Mouse (Mus musculus): ENCODE results near the gene Adap1. TPM values are rescaled to one million over a fixed set of nuclear protein-coding genes. Genes with fewer than 3 reads are reported as not detected.

Gene Adap1
- total RNA-seq (2017) = 19.4 and 29.0 TPM in 2 replicates

- peak; percentile 40 to 44 for ATAC-seq (replicated peaks in 1 of 2; ENCODE audit: insufficient read depth in 1 of 2, low FRiP score in 2 of 2, low TSS enrichment in 1 of 2, low read depth in 1 of 2, poor library complexity in 2 of 2, severe bottlenecking in 2 of 2)
Measured at GRCm38 (mm10) chr5:139325395-139325966, at the start of gene Adap1. TSS of gene Adap1 (minus strand) at chr5:139325622.

DNA sequence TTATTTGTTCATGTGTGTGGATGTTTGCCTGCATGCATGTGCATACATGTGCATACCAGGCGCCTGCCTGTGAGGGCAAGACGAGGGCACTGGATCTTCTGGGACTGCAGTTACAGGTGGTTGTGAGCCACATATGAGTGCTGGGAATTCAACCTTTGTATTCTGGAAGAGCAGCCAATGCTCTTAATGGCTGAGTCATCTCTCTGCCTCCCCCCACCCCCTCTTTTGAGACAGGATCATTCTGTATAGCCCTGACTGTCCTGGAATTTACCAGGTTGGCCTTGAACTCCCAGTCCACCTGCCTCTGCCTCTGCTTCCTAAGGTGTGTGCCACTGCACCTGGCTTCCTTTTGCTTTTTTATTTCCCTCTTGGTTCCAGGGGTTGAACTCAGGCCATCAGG, 49.4 kb upstream of the Adap1 start:
- ATAC-seq (replicated peaks in 1 of 2; ENCODE audit: insufficient read depth in 1 of 2, low FRiP score in 2 of 2, low TSS enrichment in 1 of 2, low read depth in 1 of 2, poor library complexity in 2 of 2, severe bottlenecking in 2 of 2) = no peak

GRCm38 (mm10) chr5:139373889-139374444, 48.5 kb upstream of the Adap1 start:
- ATAC-seq (replicated peaks in 1 of 2; ENCODE audit: insufficient read depth in 1 of 2, low FRiP score in 2 of 2, low TSS enrichment in 1 of 2, low read depth in 1 of 2, poor library complexity in 2 of 2, severe bottlenecking in 2 of 2) = no peak

- ATAC-seq (replicated peaks in 1 of 2; ENCODE audit: insufficient read depth in 1 of 2, low FRiP score in 2 of 2, low TSS enrichment in 1 of 2, low read depth in 1 of 2, poor library complexity in 2 of 2, severe bottlenecking in 2 of 2) = no peak
Measured at GRCm38 (mm10) chr5:139373126-139373525, 47.7 kb upstream of the Adap1 start.

DNA sequence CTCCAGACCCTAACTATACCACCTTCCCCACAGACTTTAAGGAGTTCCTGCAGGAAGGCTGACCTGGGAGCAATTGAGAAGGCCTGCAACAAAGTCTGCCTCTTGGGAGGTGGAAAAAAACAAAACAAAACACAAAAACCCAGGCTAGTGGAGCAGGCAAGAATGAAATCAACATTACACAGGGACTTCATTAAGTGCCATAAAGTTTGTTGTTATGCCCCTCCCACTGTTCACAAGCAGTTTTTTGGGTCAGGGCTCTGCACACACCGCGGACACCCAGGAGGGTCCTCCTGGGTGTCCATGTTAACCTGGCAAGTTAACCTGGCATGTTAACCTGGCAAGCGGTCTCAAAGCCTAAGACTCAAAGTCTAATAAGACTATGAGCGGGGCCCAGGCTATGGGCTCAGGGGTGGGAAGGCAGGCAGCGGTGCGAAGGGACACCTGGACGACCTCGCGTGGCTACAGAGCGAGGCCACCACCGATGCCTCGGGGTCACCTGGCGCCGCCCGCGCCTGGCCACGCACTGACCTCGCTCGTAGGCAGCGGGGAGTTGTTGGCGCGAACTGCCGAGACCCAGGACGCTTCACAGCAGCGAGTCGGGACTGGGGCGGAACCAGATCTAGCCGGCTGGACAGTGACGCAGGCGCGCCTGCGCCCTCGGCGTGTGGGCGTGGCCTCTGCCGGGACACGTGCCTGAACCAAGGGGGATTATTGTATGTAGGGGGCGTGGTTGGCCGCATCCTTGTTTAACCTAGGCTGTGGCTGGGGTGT, 46.4 kb upstream of the Adap1 start:
- peak; percentile 91 to 94 for ATAC-seq (replicated peaks in 1 of 2; ENCODE audit: insufficient read depth in 1 of 2, low FRiP score in 2 of 2, low TSS enrichment in 1 of 2, low read depth in 1 of 2, poor library complexity in 2 of 2, severe bottlenecking in 2 of 2)

DNA sequence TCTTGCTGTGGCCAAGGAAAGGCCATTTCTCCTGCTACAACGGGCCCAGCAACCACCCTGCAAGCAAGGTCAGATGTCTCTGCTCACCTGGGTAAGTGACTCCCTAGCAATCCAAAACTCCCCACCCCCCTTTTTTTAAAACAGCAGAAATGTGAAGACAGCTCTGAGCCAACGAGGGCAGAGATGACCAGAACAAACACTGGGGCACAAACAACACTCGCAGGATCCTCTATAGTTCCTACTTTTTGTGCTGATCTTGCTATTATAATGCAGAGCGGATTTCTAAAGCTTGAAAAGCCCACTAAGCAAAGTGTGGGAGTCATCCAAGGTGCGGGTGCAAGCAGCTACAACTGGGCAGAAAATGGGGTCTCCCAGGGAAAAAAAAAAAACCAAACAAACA, 45.7 kb upstream of the Adap1 start:
- ATAC-seq (replicated peaks in 1 of 2; ENCODE audit: insufficient read depth in 1 of 2, low FRiP score in 2 of 2, low TSS enrichment in 1 of 2, low read depth in 1 of 2, poor library complexity in 2 of 2, severe bottlenecking in 2 of 2) = no peak

DNA sequence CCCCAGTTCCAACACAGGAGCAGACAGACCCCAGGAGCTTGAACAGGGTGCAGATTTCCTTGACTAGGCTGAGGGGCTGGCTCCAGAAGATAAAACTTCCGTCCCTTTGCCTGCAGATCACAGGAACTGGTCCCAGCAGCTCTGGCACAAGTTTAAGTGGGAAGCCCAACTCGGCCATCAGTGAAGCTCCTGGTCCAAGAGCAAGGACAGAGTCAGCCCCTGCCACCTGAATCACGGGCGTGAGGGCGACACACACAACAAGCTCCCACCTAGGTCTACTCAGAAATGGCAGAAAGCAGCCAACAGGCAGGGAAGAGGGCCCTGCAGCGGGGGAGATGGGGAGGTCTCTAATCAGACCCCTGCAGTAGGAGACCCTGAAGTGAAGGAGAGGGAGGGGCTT, 44.9 kb upstream of the Adap1 start:
- no peak for ATAC-seq (replicated peaks in 1 of 2; ENCODE audit: insufficient read depth in 1 of 2, low FRiP score in 2 of 2, low TSS enrichment in 1 of 2, low read depth in 1 of 2, poor library complexity in 2 of 2, severe bottlenecking in 2 of 2)

- ATAC-seq (replicated peaks in 1 of 2; ENCODE audit: insufficient read depth in 1 of 2, low FRiP score in 2 of 2, low TSS enrichment in 1 of 2, low read depth in 1 of 2, poor library complexity in 2 of 2, severe bottlenecking in 2 of 2) = no peak
Measured at GRCm38 (mm10) chr5:139368638-139369320, 43.4 kb upstream of the Adap1 start.

DNA sequence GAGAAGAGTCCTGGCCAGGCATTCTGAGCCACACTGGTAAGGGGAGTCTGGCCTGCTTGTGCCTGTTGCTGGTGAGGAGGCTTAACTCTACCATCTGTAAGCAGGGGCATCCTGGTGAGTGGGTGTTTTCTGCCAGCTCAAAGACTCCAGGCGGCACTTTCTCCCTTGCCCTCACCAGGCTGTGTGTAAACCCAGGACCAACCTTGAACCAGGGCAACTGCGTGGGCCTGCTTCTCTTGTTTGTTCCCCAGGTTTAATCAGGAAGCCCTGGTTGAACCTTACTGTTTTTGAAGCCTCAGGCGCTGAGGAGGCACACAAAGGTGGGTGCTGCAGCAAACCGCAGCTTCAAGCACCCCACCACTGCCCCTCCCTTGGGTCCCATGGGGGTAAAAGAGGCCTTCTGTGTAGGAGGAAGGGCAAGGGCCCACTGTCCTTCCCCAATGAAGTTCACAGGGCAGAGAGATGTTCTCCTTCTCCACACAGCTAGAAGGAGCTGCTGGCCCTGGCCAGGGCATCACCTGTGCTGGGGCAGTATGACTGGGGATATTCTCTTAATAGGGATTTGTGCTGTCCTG, 42.5 kb upstream of the Adap1 start:
- ATAC-seq (replicated peaks in 1 of 2; ENCODE audit: insufficient read depth in 1 of 2, low FRiP score in 2 of 2, low TSS enrichment in 1 of 2, low read depth in 1 of 2, poor library complexity in 2 of 2, severe bottlenecking in 2 of 2) = no peak

DNA sequence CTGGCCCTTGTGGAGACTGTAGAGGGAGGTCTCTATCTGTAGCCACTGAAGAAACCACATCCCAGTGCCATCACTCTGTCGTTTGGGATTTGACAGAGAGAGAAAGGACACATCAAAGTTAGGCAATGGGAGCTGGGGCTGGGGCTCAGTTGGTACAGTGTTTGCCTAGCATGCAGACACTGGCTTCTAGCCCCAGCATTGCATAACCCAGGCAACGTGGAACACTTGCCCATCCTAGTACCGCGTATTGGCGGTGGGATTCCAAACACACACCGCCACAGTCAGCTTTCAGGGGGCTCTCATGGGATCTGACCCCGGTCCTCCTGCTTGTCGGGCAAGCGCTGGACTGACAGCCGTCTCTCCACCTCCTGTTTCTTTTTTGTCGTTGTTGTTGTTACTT, 41.1 kb upstream of the Adap1 start:
- ATAC-seq (replicated peaks in 1 of 2; ENCODE audit: insufficient read depth in 1 of 2, low FRiP score in 2 of 2, low TSS enrichment in 1 of 2, low read depth in 1 of 2, poor library complexity in 2 of 2, severe bottlenecking in 2 of 2) = no peak

DNA sequence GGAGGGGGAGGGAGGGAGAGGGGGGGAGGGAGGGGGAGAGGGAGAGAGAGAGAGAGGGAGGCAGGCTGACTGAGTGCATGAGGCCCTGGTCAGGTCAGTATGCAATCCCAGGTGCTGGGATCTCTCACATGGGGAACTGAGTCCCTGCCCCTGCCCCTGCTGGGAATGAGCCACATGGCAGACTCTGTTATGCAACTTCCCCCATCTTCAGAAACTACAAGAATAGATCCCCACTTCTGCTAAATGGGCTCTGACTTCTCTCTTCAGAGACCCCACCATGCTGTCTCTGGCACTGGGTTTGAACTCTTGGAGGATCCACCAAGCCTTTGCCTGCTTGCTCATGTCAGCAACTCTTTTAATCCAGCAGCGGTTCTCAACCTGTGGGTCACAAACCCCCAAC, 40.4 kb upstream of the Adap1 start:
- peak in 1 of 2 experiments; percentile 23; a peak in 1 of 4 replicates for ATAC-seq (replicated peaks in 1 of 2; ENCODE audit: insufficient read depth in 1 of 2, low FRiP score in 2 of 2, low TSS enrichment in 1 of 2, low read depth in 1 of 2, poor library complexity in 2 of 2, severe bottlenecking in 2 of 2)

DNA sequence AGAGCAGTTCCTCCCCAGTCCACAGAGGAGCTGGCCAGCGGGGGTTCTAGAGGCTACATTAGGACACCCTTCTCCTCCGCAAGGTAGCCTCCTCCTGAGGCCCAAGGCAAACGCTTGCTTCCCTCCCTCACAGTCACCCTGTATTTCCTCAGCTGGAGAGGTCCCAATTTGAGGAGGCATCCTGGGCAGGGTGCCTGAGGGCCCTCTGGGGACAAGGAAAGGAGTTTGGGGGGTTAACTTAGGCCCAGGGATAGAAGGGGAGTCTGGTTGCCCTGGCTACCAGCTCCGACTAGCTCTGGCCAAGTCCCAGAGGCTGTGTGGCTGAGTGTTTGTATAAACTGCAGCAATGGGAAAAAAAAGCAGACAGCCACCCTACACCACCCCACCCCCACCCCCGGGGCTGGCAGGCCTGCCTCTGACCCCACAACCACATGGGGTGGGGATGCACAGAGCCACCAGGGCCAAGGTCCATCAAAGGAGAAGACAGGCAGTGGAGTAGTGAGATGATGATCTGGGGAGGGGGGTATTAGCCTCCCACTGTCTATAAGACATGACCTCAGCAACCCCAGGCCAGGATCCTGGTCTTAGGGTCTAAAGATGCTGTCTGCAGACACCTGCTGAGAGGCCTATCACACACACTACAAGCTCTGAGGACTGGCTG, 39.6 kb upstream of the Adap1 start:
- no peak for ATAC-seq (replicated peaks in 1 of 2; ENCODE audit: insufficient read depth in 1 of 2, low FRiP score in 2 of 2, low TSS enrichment in 1 of 2, low read depth in 1 of 2, poor library complexity in 2 of 2, severe bottlenecking in 2 of 2)

GRCm38 (mm10) chr5:139364260-139364910, 39.0 kb upstream of the Adap1 start:
- peak; percentile 68 to 80 for ATAC-seq (replicated peaks in 1 of 2; ENCODE audit: insufficient read depth in 1 of 2, low FRiP score in 2 of 2, low TSS enrichment in 1 of 2, low read depth in 1 of 2, poor library complexity in 2 of 2, severe bottlenecking in 2 of 2)

- no peak for ATAC-seq (replicated peaks in 1 of 2; ENCODE audit: insufficient read depth in 1 of 2, low FRiP score in 2 of 2, low TSS enrichment in 1 of 2, low read depth in 1 of 2, poor library complexity in 2 of 2, severe bottlenecking in 2 of 2)
Measured at GRCm38 (mm10) chr5:139363858-139364257, 38.4 kb upstream of the Adap1 start.

DNA sequence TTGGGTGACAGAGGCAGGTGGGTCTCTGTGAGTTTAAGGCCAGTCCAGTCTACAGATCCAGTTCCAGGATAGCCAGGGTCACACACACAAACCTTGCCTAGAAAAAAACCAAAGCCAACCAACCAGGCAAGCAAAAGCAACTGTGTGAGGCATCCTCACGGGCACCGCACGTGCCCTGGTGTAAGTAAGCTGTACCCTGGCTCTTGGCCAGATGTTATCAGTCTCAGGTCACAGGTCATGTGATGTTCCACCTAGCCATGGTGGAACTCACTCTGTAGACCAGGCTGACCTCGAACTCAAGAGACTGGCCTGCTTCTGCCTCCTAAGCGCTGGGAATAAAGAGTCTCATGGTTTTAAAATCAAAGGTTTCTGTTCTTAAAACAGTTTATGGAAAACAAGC, 33.8 kb upstream of the Adap1 start:
- ATAC-seq (replicated peaks in 1 of 2; ENCODE audit: insufficient read depth in 1 of 2, low FRiP score in 2 of 2, low TSS enrichment in 1 of 2, low read depth in 1 of 2, poor library complexity in 2 of 2, severe bottlenecking in 2 of 2) = no peak

DNA sequence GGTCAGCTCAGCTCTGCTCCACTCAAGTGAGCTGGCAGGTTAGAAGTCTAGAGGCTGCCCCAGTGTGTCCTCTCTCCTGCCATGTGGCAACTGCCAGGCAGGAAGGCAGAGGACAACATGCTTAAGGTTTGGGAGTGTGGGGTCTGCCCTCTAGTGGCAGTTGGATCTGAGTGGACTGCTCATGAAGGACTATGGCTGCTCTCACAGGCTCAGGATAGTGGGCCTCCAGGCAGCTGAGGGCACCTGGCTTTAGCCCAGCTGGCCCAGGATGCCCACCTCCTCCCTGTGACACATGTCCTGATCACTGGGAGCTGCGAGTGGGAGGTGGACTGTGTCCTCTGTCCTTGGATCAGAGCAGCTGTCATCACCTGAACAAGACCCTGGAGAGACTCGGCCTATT, 33.2 kb upstream of the Adap1 start:
- peak; percentile 33 to 35; a peak in 1 of 4 replicates for ATAC-seq (replicated peaks in 1 of 2; ENCODE audit: insufficient read depth in 1 of 2, low FRiP score in 2 of 2, low TSS enrichment in 1 of 2, low read depth in 1 of 2, poor library complexity in 2 of 2, severe bottlenecking in 2 of 2)

GRCm38 (mm10) chr5:139355235-139355772, 29.9 kb upstream of the Adap1 start:
- ATAC-seq (replicated peaks in 1 of 2; ENCODE audit: insufficient read depth in 1 of 2, low FRiP score in 2 of 2, low TSS enrichment in 1 of 2, low read depth in 1 of 2, poor library complexity in 2 of 2, severe bottlenecking in 2 of 2) = peak; percentile 39 to 56; a peak in 2 of 4 replicates
